Mouse (Mus musculus) hindbrain, embryonic 11.5 days (tissue): ENCODE data around the gene Polrmt. TPM values are rescaled to one million over a fixed set of nuclear protein-coding genes. Genes with fewer than 3 reads are reported as not detected.
A peak's percentile ranks its signal among the peaks of the same experiment; 100 is the strongest.

Experiments used
- ATAC-seq: fragments of 200-750 bp; cut with Nextera tagmentation; 2 replicates; pipeline ENCODE4 v1.8.0; 2017; ENCODE audit warnings: mild to moderate bottlenecking, moderate TSS enrichment, moderate library complexity; ENCODE audit not compliant: low FRiP score
- DNase-seq: peaks from one replicate; pipeline ENCODE4 v3.0.0-alpha.2; 2015; ENCODE audit warnings: low spot score
- H3K27ac ChIP-seq: fragments of 300-500 bp; sonication (generic); 2 replicates; pipeline ENCODE4 v1.5.1; 2014; ENCODE audit warnings: mild to moderate bottlenecking, low read depth, low read length
- H3K27me3 ChIP-seq: fragments of 300-500 bp; sonication (generic); 2 replicates; pipeline ENCODE4 v1.6.1; 2014; ENCODE audit warnings: mild to moderate bottlenecking, low read length, moderate library complexity, mixed read lengths; ENCODE audit not compliant: control insufficient read depth, insufficient read depth
- H3K36me3 ChIP-seq: fragments of 300-500 bp; sonication (generic); 2 replicates; pipeline ENCODE4 v1.6.1; 2014; ENCODE audit warnings: mild to moderate bottlenecking, low read length, moderate library complexity, mixed read lengths; ENCODE audit not compliant: control insufficient read depth, insufficient read depth
- H3K4me1 ChIP-seq: fragments of 300-500 bp; sonication (generic); replicated peaks from 2 replicates; pipeline ENCODE4 v1.6.1; 2014; ENCODE audit warnings: low read length, mixed read lengths; ENCODE audit not compliant: control insufficient read depth, insufficient read depth
- H3K4me2 ChIP-seq: fragments of 300-500 bp; sonication (generic); replicated peaks from 2 replicates; pipeline ENCODE4 v1.6.1; 2014; ENCODE audit warnings: mild to moderate bottlenecking, low read depth, low read length
- H3K4me3 ChIP-seq: fragments of 300-500 bp; sonication (generic); 2 replicates; pipeline ENCODE4 v1.5.1; 2014; ENCODE audit warnings: low read depth, low read length
- H3K9ac ChIP-seq: fragments of 300-500 bp; sonication (generic); 2 replicates; pipeline ENCODE4 v1.6.1; 2014; ENCODE audit warnings: low read depth, low read length
- H3K9me3 ChIP-seq: fragments of 300-500 bp; sonication (generic); 2 replicates; pipeline ENCODE4 v1.6.1; 2016; ENCODE audit warnings: low read length; ENCODE audit not compliant: control insufficient read depth
- WGBS: fragments of 180-500 bp; shearing (Covaris S2); extraction: QIAGEN DNeasy Blood & Tissue Kit; methylation state at CpG from one replicate; pipeline ENCODE4 v1.1.7; 2014; 5-methylcytosine and 5-hydroxymethylcytosine counted together
- polyA plus RNA-seq: library from polyadenylated mRNA; unstranded; fragments of >200 nt; fragmentation: Nextera tagmentation; extraction: Ambion mirVana; gene quantifications from 2 replicates; pipeline ENCODE4 v1.2.1, GENCODE M21; 2014

Gene Polrmt
- polyA plus RNA-seq, 1 experiment from 2014 or later = 26.8 TPM

DNA sequence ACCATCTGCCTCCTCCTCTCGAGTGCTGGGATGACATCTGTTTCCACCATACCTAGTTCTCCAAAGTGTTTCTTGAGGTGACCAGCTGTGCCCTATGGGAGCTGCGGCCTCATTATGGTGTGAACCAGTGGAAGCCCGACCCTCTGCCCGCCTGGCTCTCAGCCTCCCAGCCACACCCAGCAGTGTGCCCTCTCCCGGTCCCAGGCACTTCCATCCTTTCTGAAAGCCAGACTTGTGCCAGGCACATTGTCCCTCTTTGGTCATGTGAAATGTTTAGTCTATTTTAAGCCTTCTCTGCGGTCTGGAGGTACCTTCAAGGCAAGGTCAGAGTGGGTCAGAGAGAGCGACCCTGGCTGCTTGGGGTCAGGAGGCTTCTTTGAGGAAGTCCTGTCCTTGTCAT, 22.7 kb downstream of the Polrmt start:
- H3K4me2 ChIP-seq = no peak overlapping the region
- WGBS = 78% methylated on average over 7 of the region's 7 CpGs
- H3K4me3 ChIP-seq = no peak overlapping the region
- H3K36me3 ChIP-seq = no peaks in the 10 kb centered on the region
- ATAC-seq = no peak
- no peaks in the 10 kb centered on the region for H3K4me1 ChIP-seq
- H3K27me3 ChIP-seq = peaks cover 7% of the 10 kb centered on the region
- H3K27ac ChIP-seq = no peak overlapping the region
- no peak overlapping the region for H3K9ac ChIP-seq
- no peak for DNase-seq
- H3K9me3 ChIP-seq = no peaks in the 10 kb centered on the region

DNA sequence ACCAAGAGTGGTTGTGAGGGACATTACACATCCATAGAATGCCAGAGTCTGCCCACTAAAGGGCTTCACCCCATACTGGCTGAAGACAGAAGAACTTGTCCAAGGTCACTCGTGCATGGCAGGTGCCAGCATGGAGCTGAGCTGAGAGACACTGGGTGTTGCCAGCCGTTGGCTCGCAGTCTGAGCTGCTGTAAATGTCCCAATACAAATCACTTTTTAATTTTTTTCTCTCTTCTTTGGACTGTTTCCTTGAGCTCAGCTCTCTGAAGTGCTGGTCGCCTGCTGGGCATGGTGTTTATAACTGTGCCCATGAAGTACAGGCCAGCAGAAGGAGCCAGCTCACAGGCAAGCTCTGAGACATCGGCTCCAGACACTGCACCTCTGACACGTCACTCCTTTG, 23.3 kb downstream of the Polrmt start:
- ATAC-seq (no peak), DNase-seq (no peak)
- no peaks in the 10 kb centered on the region for H3K36me3 ChIP-seq
- no peaks in the 10 kb centered on the region for H3K9me3 ChIP-seq
- H3K9ac ChIP-seq = no peak overlapping the region
- no peaks in the 10 kb centered on the region for H3K4me1 ChIP-seq
- peaks cover 12% of the 10 kb centered on the region for H3K27me3 ChIP-seq
- no peak overlapping the region for H3K27ac ChIP-seq
- WGBS = 59% methylated on average over 6 of the region's 6 CpGs
- H3K4me3 ChIP-seq = no peak overlapping the region
- H3K4me2 ChIP-seq = no peak overlapping the region

DNA sequence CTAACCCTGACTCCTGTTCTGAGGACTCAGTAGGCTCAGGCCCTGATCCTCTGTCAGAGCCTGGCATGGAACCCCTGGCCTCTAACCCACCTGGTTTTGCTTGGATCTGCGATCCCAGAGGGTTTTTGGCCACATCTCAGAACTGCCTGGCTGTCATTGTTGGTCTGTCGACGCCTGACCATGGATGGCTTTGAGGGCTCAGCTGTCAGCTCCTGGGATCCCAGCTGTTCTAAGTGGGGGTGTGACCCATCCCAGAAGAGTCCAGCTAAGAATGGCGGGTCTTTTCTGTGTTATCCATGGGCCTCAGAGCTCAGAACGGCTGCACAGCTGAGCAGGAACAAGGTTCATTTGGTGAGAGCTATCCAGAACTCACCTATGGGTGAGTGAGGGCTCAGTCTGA, 25.3 kb downstream of the Polrmt start:
- Histone ChIP-seq H3K9me3 (no peaks in the 10 kb centered on the region), H3K4me3 (no peak overlapping the region), H3K4me2 (no peak overlapping the region), H3K4me1 (no peaks in the 10 kb centered on the region), H3K27me3 (peaks cover 32% of the 10 kb centered on the region), H3K9ac (no peak overlapping the region), H3K27ac (no peak overlapping the region), H3K36me3 (no peaks in the 10 kb centered on the region)
- 67% methylated on average over 5 of the region's 5 CpGs for WGBS
- no peak for DNase-seq
- no peak for ATAC-seq

DNA sequence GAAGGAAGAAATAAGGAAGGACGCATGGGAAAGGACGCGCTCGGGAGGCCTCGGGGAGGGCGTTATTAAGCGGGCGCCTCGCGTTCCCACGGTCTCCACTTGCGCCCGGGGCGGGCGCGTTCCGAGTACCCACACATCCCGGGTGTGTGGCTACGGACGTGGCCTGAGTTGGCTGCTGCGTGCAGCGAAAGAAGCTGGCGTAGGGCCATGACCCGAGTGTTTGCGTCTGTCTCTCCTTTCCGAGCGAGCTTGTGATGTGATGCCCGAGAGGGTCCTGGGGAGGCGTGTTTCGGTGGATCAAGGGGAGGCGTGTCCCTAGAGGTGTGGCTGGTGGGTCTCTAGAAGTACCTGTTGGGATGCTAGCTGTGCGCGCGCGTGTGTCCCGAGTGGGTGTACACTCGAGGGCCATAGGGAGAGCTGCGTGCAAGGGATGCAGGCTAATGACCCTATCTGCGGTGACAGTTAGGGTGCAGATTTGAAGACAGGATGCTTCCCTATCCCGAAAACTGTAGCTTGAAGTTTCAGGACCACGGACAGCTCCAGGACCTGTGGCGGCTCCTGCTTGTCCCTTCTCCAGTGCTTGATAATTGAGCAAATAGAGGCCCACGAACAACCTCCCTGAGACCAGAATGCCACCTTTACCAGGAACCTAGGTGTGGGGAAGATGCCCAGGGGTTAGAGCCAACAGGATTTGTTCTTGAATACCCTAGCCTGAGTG, 28.6 kb downstream of the Polrmt start:
- Histone ChIP-seq H3K36me3 (no peaks in the 10 kb centered on the region), H3K9me3 (no peaks in the 10 kb centered on the region), H3K9ac (no peak overlapping the region), H3K27ac (no peak overlapping the region), H3K4me2 (peak overlapping the region; percentile 73), H3K4me1 (no peaks in the 10 kb centered on the region), H3K27me3 (peaks cover 45% of the 10 kb centered on the region), H3K4me3 (peak overlapping the region; percentile 37; the same call in 1 of the 2 replicates)
- ATAC-seq = no peak
- WGBS = 5% methylated on average over 43 of the region's 43 CpGs
- DNase-seq = peak; percentile 83

DNA sequence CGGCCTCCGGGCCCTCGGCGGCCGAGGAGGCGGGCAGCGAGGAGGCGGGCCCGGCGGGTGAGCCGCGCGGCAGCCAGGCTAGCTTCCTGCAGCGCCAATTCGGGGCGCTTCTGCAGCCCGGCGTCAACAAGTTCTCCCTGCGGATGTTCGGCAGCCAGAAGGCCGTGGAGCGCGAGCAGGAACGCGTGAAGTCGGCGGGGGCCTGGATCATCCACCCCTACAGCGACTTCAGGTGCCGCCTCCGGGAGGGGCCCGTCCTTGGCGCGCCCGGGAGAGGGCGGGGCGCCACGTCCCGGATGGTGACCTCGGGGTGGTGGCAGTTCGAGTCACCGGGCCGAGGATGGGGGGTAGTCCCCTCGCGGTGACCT, 29.4 kb downstream of the Polrmt start:
- Histone ChIP-seq H3K4me3 (peak overlapping the region; percentile 37), H3K36me3 (no peaks in the 10 kb centered on the region), H3K9ac (0 out of 2 replicates have a peak overlapping the region, but pooled peaks have one; percentile 3), H3K9me3 (no peaks in the 10 kb centered on the region), H3K27ac (no peak overlapping the region), H3K4me2 (peak overlapping the region; percentile 73), H3K4me1 (no peaks in the 10 kb centered on the region), H3K27me3 (peaks cover 45% of the 10 kb centered on the region)
- WGBS = 1% methylated on average over 41 of the region's 44 CpGs
- DNase-seq (peak; percentile 51), ATAC-seq (no peak)

DNA sequence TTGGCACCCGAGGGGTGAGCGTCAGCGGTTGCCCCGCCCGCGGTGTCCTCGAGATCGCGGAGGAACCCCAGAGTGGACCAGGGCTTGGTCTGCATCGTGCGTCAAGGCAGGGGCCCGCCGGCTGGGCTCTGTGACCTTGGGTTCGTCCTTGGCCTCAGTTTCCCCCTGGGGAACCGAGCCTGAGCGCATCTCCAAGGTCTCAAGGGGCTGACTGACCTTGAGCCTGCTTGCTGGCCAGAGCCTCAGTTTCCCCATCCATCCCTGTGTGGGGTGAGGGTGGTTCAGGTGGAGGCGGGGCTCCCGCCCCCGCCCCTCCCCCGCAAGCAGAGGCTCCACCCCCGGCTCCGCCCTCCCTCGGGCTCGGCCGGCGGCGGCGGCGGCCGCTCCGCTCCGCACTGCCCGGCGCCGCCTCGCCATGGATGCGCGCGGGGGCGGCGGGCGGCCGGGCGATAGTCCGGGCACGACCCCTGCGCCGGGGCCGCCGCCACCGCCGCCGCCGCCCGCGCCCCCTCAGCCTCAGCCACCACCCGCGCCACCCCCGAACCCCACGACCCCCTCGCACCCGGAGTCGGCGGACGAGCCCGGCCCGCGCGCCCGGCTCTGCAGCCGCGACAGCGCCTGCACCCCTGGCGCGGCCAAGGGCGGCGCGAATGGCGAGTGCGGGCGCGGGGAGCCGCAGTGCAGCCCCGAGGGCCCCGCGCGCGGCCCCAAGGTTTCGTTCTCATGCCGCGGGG, 30.0 kb downstream of the Polrmt start, which contains the start of gene Hcn2:
TSS of gene Hcn2 (plus strand) at position 381 of the 734 bp plus-strand sequence.
- WGBS = 2% methylated on average over 44 of the region's 91 CpGs

DNA sequence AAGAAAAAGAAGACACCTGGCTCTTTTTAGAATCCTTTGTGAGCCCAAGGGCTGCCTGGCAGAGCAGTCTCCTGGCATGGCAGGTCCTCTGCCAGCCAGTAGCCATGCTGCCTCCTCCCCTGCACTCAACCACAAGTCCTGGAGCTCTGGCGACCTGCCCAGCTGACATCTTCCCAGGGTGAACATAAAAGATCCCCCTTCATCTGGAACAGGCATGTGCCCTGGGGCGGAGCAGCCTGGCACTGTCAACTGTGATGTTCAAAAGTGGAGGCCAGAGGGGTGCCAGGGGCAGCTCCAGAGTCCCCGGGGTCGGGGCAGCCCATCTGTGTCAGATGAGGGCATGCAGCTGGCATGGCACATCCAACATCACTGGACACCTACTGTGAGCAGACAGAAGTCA, 31.4 kb downstream of the Polrmt start:
- Histone ChIP-seq H3K9me3 (no peaks in the 10 kb centered on the region), H3K4me1 (no peaks in the 10 kb centered on the region), H3K9ac (no peak overlapping the region), H3K27me3 (peaks cover 45% of the 10 kb centered on the region), H3K4me3 (no peak overlapping the region), H3K4me2 (no peak overlapping the region), H3K27ac (no peak overlapping the region), H3K36me3 (peaks cover 7% of the 10 kb centered on the region)
- 68% methylated on average over 4 of the region's 4 CpGs for WGBS
- ATAC-seq (no peak), DNase-seq (no peak)

More for the DNA sequence above, 30.0 kb downstream of the Polrmt start, which contains the start of gene Hcn2:
- peak; percentile 51 for DNase-seq
- peak; percentile 45 for ATAC-seq
- Histone ChIP-seq H3K27me3 (peaks cover 45% of the 10 kb centered on the region), H3K4me2 (peak within 1 kb of the TSS; percentile 73), H3K9ac (peak within 1 kb of the TSS; percentile 50; the same call in 1 of the 2 replicates), H3K36me3 (no peaks in the 10 kb centered on the region), H3K4me3 (peak within 1 kb of the TSS; percentile 37), H3K4me1 (no peaks in the 10 kb centered on the region), H3K27ac (no peak within 1 kb of the TSS), H3K9me3 (no peaks in the 10 kb centered on the region)

DNA sequence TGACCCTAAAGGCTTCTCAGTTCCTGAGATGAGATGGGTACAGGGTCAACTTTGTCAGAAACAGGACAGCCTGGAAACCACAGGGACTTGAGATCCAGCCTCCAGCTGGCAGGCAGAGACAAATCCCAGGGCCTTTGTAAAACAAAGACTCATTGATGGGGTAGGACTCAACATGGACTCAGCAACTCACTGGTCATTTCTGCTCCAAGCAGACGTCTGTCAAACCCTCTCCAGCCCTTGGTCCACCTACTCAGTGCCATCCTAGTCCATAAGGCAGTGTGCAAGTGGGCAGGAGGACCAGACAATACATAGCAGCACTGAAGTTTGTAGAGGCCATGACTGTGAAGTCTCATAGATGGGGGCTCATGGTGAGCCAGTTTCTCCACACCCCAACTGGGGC, 33.2 kb downstream of the Polrmt start:
- WGBS = 33% methylated on average over 1 of the region's 1 CpGs
- ATAC-seq (no peak), DNase-seq (no peak)
- H3K9me3 ChIP-seq = no peaks in the 10 kb centered on the region
- no peak overlapping the region for H3K4me3 ChIP-seq
- H3K27ac ChIP-seq = no peak overlapping the region
- peaks cover 34% of the 10 kb centered on the region for H3K27me3 ChIP-seq
- no peak overlapping the region for H3K4me2 ChIP-seq
- H3K9ac ChIP-seq = no peak overlapping the region
- H3K4me1 ChIP-seq = no peaks in the 10 kb centered on the region
- H3K36me3 ChIP-seq = peaks cover 12% of the 10 kb centered on the region
